Mouse (Mus musculus) adrenal gland, adult 2 months (tissue): Measurements from ENCODE around the gene Gnaz. TPM values are rescaled to one million over a fixed set of nuclear protein-coding genes. Genes with fewer than 3 reads are reported as not detected.
"Not testable (repeated sequence)": the region's sequence is repeated elsewhere in the genome, so short reads cannot be mapped to it uniquely, and the experiment has no call there.

Source experiments
- DNase-seq: peaks from one replicate; pipeline ENCODE4 v3.0.0; 2021
- polyA plus RNA-seq: library from polyadenylated mRNA; depleted of rRNA; stranded (reverse); fragments of >200 nt; gene quantifications from 2 replicates; pipeline ENCODE4 v1.2.3, GENCODE M21; 2012
- total RNA-seq, 2 experiments: library from RNA; stranded (reverse); gene quantifications; 2 replicates each; pipeline ENCODE4 v1.2.3; 2021

Gene Gnaz
- total and polyA plus RNA-seq, 3 experiments, result 2.3 to 8.2 (median 2.4) TPM

- no peak for DNase-seq
Observed at GRCm38 (mm10) chr10:75029677-75030076, 62.7 kb downstream of the Gnaz start.

DNA sequence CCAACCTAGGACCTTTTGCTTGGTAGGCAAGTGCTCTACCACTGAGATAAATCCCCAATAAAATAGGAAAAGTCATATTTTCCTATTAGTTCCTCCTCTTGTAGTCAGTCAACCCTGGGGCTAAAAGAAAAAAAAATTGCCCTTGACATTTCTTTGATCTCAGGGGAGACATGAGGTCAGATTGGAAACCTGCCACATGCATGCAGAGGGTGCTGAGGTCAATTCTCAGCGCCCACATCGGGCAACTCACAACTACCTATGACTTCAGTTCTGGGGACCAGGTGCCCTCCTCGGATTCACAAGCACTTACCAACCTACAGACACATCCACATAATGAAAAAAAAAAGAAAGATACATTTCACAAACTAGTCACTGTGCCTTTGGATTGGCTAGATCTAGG, 63.3 kb downstream of the Gnaz start:
- DNase-seq, result peak; percentile 50

GRCm38 (mm10) chr10:75031345-75032114, 64.6 kb downstream of the Gnaz start:
- peak; percentile 63 for DNase-seq

- DNase-seq, result peak; percentile 94
Observed at GRCm38 (mm10) chr10:75032395-75032794, 65.4 kb downstream of the Gnaz start, which contains the start of gene Rsph14. Gene Rsph14 (minus strand): TSS chr10:75032586.

- peak; percentile 98 for DNase-seq
Observed at GRCm38 (mm10) chr10:75036883-75037379, 70.0 kb downstream of the Gnaz start, which contains the start of gene Rab36. Gene Rab36 (plus strand): TSS chr10:75037058.

GRCm38 (mm10) chr10:75042060-75042459, 75.1 kb downstream of the Gnaz start:
- DNase-seq, result not testable (repeated sequence)

DNA sequence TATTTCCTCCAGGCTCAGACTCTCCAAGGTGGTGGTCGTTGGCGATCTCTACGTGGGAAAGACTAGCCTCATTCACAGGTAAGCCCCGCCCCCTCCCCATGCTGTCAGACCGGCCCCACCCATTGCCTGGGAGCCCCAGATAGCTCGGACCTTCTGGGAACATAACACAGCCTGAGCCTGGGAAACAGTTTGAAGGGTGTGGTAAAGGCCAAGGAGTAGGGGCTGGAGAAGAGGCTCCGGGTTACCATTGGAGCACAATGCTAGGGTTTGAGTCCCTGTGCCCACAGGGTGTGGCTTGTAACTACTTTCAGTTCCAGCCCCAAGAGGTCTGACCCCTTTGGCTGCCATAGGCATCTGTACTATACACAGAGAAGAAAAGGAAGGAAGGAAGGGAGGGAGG, 77.5 kb downstream of the Gnaz start:
- DNase-seq, result no peak

DNA sequence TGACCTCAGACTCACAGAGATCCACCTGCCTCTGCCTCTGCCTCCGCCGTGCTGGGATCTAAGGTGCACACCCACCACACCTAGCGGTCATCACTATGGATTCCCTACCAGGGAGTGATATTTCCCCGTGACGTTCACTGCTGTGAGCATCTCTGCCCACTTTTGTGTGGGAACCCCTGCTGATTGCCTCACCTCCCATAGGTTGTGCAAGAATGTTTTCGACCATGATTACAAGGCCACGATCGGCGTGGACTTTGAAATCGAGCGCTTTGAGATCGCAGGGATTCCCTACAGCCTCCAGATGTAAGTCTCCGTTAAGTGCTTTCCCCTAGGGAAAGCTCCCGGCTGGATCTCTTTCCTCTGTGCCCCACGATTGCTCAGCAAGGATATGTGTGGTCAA, 78.9 kb downstream of the Gnaz start:
- no peak for DNase-seq

DNA sequence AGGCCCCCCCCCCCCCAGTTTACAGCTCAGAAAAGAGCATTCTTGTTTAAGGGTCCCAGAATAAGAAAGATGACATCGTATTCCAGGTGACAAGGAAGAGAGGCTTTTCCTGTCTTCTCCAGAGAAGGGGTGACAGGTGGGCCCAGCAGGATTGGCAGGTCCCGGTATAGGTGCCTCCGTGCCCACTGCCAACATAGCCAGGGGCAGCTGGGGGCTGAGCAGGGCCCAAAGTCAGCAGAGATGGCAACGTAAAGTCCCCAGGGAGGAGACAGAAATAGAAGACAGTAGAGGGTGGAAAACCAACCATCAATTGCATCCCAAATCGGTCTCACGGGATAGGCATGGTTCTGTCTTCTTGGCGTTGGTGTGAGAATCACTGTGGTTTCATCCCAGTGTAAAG, 81.7 kb downstream of the Gnaz start:
- DNase-seq, result no peak

GRCm38 (mm10) chr10:75051364-75052074, 84.5 kb downstream of the Gnaz start:
- no peak for DNase-seq

DNA sequence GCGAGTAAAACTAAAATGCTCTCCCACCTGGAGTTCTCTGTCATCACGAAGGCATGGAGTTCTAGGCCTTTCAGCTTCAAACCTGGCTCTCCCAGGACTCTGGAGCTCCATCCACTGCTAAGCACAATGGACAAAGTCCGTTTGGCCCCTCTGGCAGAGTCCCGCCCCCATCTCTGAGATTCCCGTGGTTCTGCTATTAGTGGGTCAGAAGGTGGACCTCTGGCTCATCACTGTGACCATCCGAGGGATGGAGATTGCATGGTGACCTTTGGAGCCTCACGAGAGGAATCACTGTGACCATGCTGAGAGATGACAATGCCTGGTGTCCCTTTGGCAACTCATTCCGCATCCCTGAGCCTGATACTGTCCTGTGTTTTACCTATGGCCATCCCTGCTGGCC, 85.9 kb downstream of the Gnaz start:
- peak; percentile 31 for DNase-seq

DNA sequence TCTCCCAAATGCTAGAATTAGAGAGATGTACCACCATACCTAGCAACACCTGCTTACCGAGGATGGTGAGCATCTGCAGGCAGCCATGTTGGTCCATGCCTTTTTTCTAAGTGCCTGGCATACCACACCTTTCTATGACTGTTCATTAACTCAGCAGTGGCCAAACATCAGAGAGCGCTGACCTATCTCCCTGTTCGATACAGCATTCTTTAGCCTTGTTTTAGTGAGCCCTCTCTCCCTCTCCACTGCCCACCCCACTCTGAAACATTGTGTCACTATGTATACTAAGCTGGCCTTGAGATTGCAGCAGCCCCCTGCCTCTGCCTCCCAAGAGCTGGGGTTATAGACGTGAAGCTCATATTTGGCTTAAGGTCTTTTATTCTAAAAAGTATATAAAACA, 86.7 kb downstream of the Gnaz start:
- DNase-seq, result no peak

- DNase-seq, result peak; percentile 82
Observed at GRCm38 (mm10) chr10:75054125-75054524, 87.1 kb downstream of the Gnaz start.

DNA sequence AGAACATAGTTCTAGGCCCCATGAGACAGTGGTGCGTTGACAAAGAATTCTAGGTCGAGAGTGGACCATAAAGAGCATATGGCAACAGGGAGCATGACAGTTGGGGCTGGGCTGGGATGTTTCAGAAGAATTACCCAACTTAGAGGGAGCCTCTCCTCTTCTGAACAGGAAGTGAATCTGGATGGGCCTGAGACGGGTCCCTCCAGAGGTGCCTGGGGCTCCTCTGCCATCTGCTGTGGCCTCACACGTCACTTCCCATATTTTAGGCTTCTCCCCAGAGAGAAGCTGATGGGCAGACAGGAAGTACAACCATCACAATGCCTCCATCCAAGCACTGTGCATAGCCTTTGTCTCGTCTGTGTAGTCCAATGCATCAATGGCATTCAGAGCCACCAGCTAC, 88.7 kb downstream of the Gnaz start:
- DNase-seq, result no peak

GRCm38 (mm10) chr10:75056255-75056654, 89.3 kb downstream of the Gnaz start:
- no peak for DNase-seq

DNA sequence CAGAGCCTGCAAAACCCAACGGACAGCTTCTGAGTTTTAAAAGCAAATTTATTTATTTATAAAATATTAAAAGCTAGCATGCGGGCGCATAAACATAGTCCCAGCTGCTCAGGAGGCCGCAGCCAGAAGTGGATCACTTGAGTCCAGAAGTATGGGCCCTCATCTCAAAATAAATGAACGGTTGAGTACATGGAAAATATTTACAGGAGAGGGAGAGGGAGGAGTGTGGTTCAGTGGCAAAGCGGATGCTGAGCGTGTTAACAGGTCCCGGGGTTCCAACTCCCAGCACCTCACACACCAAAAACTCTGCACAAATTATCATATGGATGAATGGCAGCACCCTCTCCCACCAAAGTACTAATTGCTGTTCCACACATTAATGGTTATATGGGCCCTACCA, 91.4 kb downstream of the Gnaz start:
- DNase-seq, result no peak

- DNase-seq, result no peak
Observed at GRCm38 (mm10) chr10:75058761-75059395, 91.9 kb downstream of the Gnaz start.

GRCm38 (mm10) chr10:75059396-75059795, 92.4 kb downstream of the Gnaz start:
- peak; percentile 85 for DNase-seq

GRCm38 (mm10) chr10:75060217-75060842, 93.4 kb downstream of the Gnaz start, which contains the start of gene Bcr:
Gene Bcr (plus strand): TSS chr10:75060592.
- DNase-seq, result peak; percentile 92

DNA sequence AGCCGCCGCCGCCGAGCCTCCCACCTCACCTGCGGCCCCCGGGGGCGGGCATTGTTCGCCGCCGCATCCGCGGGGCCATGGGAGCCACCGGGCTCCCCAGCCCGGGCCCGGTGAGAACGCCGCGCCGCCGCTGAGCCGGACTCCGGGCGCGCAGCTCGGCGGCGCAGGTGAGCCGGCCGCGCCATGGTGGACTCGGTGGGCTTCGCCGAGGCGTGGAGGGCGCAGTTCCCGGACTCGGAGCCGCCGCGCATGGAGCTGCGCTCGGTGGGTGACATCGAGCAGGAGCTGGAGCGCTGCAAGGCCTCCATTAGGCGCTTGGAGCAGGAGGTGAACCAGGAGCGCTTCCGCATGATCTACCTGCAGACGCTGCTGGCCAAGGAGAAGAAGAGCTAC, 93.9 kb downstream of the Gnaz start:
- DNase-seq, result peak; percentile 49

DNA sequence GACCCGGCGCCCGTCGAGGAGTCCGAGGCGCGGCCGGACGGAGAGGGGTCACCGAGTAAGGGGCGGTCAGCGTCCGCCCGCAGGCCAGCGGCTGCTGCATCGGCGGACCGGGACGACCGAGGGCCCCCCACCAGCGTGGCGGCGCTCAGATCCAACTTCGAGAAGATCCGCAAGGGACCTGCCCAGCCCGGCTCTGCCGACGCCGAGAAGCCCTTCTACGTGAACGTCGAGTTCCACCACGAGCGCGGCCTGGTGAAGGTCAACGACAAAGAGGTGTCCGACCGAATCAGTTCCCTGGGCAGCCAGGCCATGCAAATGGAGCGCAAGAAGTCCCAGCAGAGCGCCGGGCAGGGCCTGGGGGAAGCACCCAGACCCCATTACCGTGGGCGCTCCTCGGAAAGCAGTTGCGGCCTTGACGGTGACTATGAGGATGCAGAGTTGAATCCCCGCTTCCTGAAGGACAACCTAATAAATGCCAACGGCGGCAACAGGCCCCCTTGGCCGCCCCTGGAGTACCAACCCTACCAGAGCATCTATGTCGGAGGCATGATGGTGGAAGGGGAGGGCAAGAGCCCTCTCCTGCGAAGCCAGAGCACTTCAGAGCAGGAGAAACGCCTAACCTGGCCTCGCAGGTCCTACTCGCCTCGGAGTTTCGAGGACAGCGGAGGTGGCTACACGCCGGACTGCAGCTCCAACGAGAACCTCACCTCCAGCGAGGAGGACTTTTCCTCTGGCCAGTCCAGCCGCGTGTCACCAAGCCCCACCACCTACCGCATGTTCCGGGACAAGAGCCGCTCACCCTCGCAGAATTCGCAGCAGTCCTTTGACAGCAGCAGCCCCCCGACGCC, 94.6 kb downstream of the Gnaz start:
- peak; percentile 56 for DNase-seq
